Mouse (Mus musculus) CH12.LX (cell line): ENCODE measurements at regions not wholly inside any gene's neighbourhood (a gene's known extent, or its start where the extent isn't known, plus 50 kb on each side); places are given as distances from the start of the nearest gene placed in this dataset.

Experiments
- CTCF ChIP-seq, 2 experiments: IDR thresholded peaks in 1 of 2; conservative IDR thresholded peaks in 1 of 2; 2 replicates each; pipeline ENCODE4 v1.5.1; 2011 to 2012; ENCODE audit warnings: low read depth in 2 of 2, low read length in 2 of 2, improper control_type of control experiment in 1 of 2, inconsistent platforms in 1 of 2, mild to moderate bottlenecking in 1 of 2, moderate library complexity in 1 of 2
- ETS1 ChIP-seq: conservative IDR thresholded peaks from 2 replicates; pipeline ENCODE4 v1.6.1; 2012; ENCODE audit warnings: low read depth, mild to moderate bottlenecking, inconsistent platforms, low read length, improper control_type of control experiment, moderate library complexity
- IRF4 ChIP-seq: IDR thresholded peaks from 2 replicates; pipeline ENCODE4 v1.6.1; 2014; ENCODE audit warnings: low read depth, mild to moderate bottlenecking, inconsistent platforms, low read length, improper control_type of control experiment
- JUN ChIP-seq: IDR thresholded peaks from 2 replicates; pipeline ENCODE4 v1.6.1; 2011; ENCODE audit warnings: low read depth, mild to moderate bottlenecking, low read length, improper control_type of control experiment, moderate library complexity; ENCODE audit not compliant: insufficient read depth
- MAFK ChIP-seq: IDR thresholded peaks from 2 replicates; pipeline ENCODE4 v1.6.1; 2011; ENCODE audit warnings: low read length, improper control_type of control experiment; ENCODE audit not compliant: insufficient replicate concordance
- MAX ChIP-seq: IDR thresholded peaks from 2 replicates; pipeline ENCODE4 v1.6.1; 2011; ENCODE audit warnings: low read length, improper control_type of control experiment
- PAX5 ChIP-seq: IDR thresholded peaks from 2 replicates; pipeline ENCODE4 v1.6.1; 2012; ENCODE audit warnings: low read length, inconsistent platforms, mixed read lengths
- POLR2A ChIP-seq: IDR thresholded peaks from 2 replicates; pipeline ENCODE4 v1.6.1; 2011; ENCODE audit warnings: low read depth, mild to moderate bottlenecking, improper control_type of control experiment, low read length
- SIN3A ChIP-seq: IDR thresholded peaks from 2 replicates; pipeline ENCODE4 v1.6.1; 2012; ENCODE audit warnings: low read length, improper control_type of control experiment, inconsistent platforms
- USF1 ChIP-seq: IDR thresholded peaks from 2 replicates; pipeline ENCODE4 v1.6.1; 2014; ENCODE audit warnings: low read depth, mild to moderate bottlenecking, inconsistent platforms, low read length, improper control_type of control experiment
- USF2 ChIP-seq: conservative IDR thresholded peaks from 2 replicates; pipeline ENCODE4 v1.6.1; 2011; ENCODE audit warnings: low read depth, low read length, improper control_type of control experiment
- ZC3H11A ChIP-seq: IDR thresholded peaks from 2 replicates; pipeline ENCODE4 v1.6.1; 2012; ENCODE audit warnings: low read depth, mild to moderate bottlenecking, inconsistent platforms, low read length, improper control_type of control experiment
- ZKSCAN1 ChIP-seq: IDR thresholded peaks from 2 replicates; pipeline ENCODE4 v1.6.1; 2012; ENCODE audit warnings: low read depth, inconsistent platforms, low read length, improper control_type of control experiment, borderline replicate concordance

GRCm38 (mm10) chr9:41631564-41632205, 470.2 kb upstream of the Ubash3b start:
- TF ChIP-seq ZC3H11A, result no peak
- TF ChIP-seq CTCF (conservative IDR thresholded peaks at IDR 0.05 in 1 of 2, IDR thresholded peaks at IDR 0.05 in 1 of 2; ENCODE audit: low read depth in 2 of 2, low read length in 2 of 2), result no peak
- peak; percentile 97 for TF ChIP-seq IRF4
- no peak for TF ChIP-seq POLR2A
- peak; percentile 28; the same call in 1 of the 2 replicates for TF ChIP-seq ETS1
- no peak for TF ChIP-seq MAX
- TF ChIP-seq USF1, result no peak
- no peak for TF ChIP-seq SIN3A
- peak; percentile 84 for TF ChIP-seq JUN
- no peak for TF ChIP-seq ZKSCAN1
- TF ChIP-seq PAX5, result no peak
- TF ChIP-seq MAFK, result peak; percentile 70
- no peak for TF ChIP-seq USF2
